Mouse (Mus musculus) heart, postnatal 10 days (tissue): Measurements from ENCODE around the gene Tut7. TPM values are rescaled to one million over a fixed set of nuclear protein-coding genes. Genes with fewer than 3 reads are reported as not detected.
A peak's percentile ranks its signal among the peaks of the same experiment; 100 is the strongest.
"Not testable (repeated sequence)": the region's sequence is repeated elsewhere in the genome, so short reads cannot be mapped to it uniquely, and the experiment has no call there.

Experiments used
- DNase-seq, 2 experiments: peaks; one replicate each; pipeline ENCODE4 v3.0.0; 2021
- intact Hi-C: fragments of 180-260 bp; cut with DNase I; formaldehyde crosslinking; loops from one replicate; pipeline ENCODE4 v1.15.1; 2025
- total RNA-seq, 2 experiments: library from RNA; stranded (reverse); gene quantifications; 2 replicates each; pipeline ENCODE4 v1.2.3; 2021

The Tut7 gene
- total RNA-seq, 2 experiments from 2014 or later = 51.2 to 53.3 TPM

DNA sequence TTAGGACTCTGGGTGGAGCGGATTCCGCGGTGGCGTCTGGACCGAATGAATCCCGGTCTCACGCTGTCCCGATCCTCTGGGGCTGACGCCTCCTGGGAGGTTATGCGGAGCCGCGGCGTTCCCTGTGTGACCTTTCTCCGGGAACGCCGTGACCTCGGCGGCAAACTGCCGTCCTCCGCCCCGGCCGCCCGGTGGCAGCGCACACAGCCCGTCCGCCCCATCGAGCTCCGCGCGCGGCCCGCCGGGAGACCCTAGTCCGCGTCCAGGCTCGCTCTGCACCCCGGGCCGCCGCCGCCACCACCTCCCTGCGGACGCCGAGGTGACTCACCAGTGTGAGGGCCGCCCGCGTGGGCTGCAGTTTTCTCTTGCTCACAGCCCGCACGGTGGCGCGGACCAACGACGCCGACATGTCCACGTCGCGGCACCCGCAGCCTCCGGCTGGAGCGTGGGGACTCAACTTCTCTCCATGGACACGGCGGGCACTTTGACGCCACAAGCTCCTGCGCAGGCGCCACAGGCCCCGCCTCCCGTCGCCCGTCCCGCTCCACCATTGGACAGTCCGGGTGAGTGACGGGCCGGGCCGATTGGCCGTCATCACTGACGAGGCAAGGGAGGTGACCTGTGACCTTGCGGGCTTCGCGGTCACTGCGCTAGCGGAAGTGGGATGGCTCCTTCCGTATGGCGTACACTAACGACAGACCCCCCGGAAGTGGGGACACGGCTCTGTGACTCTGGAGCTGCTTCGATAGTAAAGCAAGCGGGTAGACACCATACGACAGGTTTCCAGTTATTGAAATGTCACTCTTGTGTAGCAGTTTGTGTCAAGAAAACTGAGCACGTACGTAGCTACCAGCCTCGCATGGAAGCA lies 53.4 kb downstream of the Tut7 start, which contains the start of gene Isca1:
Gene Isca1 (minus strand): TSS at position 515 of the 868 bp plus-strand sequence.
- intact Hi-C loops = no loop called here
- peak; percentile 99 for DNase-seq

DNA sequence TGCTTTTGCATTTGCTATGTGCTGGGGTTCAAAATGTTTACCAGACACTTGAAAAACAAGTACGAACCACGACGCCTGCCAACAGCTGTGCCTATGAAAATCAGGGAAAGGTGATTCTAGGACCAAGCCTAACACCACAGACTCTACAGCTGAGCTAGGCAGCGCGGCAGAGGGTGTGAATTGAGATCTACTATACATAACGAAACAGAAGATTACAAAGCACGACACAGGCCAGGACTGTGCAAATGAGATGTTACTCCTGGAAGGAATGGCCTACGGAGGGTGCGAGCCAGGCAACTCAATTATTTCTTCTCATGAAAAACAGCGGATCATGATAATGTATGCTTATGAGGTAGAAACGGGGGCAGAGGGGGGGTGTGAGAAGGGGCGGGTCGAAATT lies 54.4 kb downstream of the Tut7 start:
- DNase-seq = peak; percentile 16 to 22
- intact Hi-C loops = no loop called here

DNA sequence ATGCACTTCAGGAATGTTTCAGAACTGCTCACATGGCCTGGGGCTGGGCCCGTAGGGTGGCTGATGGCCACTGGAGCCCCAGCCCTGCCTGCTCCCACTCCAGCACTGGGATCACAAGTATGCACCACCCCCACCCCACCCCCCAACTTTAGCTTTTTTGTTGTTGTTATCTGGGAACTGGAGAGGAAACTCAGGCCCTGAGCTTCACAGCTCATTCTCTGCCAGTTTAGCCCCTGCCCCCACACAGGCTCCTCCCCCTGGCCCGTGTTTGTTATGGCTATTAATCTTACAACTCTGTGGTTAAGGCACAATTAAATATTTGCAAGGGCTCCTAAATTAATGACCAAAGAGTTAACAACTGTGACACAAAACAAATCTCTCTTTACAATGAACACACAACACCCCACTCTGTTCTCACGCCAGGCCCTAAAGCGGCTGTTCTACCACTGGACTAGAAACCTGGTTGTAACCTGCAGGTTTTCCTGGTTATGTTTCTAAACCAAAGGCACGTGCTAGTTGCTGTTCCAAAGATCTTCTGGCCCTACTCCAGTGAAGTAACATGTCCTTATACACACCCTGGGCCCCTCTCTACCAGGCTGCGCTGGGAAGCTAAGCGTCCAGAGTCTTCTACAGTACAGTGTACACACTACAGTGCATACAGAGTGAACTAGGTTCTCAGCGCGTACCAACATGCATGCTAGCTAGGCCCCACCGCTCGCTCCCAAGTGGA lies 56.0 kb downstream of the Tut7 start:
- peak; percentile 35 to 37 for DNase-seq
- intact Hi-C loops = no loop called here

DNA sequence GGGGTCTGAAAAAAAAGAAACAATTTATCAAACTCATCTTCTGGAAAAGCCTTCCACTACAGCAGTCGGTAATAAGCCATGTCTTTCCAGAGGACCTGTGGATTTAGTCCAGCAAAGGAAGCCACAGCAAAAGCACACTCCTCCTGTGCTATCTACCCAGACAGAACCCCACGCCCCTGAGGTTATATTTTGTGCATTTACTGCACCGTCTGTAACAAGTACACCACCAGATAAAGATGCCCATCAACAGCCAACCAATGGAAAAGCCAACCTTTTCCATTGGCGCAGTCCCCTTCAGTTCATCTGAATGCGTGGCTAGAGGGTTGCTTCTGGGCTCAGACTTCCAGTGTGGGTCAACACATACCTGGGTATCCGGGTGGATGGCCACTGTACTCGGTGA lies 60.2 kb downstream of the Tut7 start:
- intact Hi-C loops = no loop called here
- no peak for DNase-seq

DNA sequence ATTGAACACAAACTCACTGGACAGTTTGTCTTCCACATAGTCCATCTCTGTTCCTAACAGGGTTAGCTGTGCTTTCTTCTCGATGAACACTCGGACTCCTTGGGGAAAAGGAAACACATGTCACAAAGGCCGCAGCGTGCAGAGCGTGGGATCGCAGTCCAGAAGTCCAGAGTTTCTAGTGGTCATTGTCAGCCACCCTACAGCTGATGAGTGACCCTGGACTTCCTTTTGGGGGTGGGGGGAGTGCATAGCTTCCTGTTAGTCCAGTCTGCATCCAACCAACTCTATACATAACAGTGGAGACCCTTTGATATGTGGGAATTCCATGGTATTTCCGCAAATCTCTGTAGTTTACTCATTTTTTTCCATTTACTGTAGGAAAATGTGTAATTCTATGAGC lies 66.0 kb downstream of the Tut7 start:
- DNase-seq = peak in 1 of 2 experiments; percentile 19
- intact Hi-C loops = no loop called here

DNA sequence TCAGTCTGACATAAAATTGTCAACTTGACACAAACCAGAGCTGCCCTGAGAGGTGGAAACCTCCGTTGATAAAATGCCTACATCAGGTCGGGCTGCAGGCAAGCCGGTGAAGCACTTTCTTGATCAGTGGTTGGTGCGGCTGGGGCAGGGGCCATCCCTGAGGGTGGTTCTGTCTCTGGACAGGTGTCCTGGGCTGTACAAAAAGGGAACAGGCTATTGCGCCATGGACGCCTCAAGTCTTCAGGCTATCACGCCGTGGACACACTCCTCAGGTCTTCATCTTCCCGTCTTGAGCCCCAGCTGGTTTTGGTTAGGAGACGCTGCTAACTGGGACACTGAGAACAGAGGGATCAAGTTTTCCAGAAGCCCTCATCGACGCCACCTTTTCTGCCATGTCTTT lies 72.6 kb downstream of the Tut7 start:
- intact Hi-C loops = no loop called here
- DNase-seq = no peak

DNA sequence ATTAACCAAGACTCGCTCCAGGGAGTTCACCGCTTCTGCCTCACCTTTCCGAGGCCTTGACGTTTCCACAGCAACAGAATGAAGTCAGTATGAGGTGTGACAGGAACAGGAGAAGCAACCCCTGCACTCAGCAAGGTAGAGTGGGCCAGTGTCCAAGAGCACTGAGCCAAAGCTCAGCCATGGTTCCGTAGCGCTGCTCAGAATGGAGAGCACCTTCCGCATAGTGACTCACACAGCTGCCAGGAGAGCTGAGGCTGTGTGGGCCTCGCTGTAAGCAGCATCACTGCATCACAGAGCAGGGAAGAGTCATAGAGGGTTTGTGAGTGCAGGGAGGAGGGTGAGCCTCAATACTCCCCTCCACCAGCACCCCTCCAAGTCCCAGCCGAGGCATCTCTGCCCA lies 76.2 kb downstream of the Tut7 start, which contains the start of gene 1700014D04Rik:
Gene 1700014D04Rik (minus strand): TSS at position 42 of the 400 bp plus-strand sequence.
- intact Hi-C loops = no loop called here
- DNase-seq = no peak

DNA sequence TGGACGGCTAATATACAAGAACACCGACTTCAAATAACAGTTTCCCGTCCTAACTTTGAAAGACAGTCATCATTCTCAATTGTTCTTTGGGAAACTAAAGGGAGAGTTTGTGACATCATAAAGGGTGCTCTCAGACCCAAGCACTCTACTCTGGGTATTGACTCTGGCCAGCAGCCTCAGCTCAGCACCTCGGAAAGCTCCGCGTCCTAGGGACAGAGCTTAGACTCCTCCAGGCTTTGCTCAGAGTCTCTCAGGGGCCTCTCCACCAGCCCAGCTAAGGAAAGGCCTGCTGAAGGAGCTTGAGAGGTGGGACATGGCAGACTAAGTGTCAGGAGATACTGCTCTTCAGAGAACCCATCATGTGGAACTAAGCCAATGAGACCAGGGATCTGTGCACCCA lies 76.8 kb downstream of the Tut7 start:
- intact Hi-C loops = no loop called here
- no peak for DNase-seq

DNA sequence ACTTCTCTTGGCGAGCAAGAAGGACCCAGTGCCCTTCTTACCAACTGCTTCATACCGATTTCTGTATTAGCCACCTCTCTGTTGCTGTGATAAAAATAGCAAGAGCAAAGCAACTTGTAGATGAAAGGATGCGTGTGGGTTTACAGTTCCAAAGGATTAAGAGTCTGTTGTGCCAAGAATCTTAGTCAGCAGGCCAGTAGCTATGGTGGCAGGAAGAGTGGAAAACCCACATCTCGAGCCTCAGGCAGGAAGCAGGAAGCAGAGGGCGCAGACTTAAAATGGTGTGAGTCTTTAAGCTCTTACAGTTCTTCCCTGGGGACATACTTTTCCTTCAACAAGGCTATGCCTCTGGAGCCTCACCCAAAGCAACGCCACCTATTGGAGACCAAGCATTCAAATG lies 77.5 kb downstream of the Tut7 start:
- DNase-seq = no peak
- intact Hi-C loops = no loop called here

DNA sequence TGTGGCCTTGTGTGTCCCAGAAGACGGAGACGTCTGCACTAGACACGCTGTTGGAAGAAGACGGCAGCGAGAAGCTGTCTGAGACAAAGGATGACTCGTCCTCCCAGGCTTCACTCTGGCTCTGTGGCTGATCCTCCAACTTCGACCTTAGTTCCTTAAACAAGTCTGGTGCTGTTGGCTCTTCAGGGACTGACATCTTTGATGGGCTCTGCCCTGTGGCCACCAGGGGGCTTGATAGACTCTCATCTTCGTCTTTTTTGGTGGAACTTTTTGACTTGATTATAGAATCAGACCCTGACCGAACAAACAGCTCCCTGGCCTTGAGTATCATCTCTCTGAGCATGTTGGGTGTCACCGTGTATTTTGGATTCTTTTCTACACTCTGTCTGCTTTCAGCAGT lies 81.2 kb downstream of the Tut7 start:
- peak in 1 of 2 experiments; percentile 49 for DNase-seq
- intact Hi-C loops = no loop called here

DNA sequence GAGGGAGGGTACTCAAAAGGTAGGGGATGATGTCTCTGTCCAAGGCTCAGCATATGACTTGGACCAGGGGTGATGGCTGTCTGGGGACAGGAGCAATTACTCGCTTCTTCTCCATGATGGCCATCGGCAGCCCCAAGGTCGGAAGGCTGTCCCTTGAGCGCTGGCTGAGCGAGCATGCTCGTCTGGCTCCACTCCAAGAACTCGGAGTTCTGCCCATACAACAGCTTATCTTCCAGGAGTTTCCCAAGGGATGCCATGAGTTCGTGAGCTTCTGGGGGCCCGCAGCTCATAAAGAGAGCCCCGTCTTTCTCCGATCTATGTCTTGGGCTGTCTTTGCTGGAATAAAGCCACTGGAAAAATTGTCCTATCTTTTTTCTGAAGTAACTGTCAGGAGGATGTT lies 81.9 kb downstream of the Tut7 start:
- DNase-seq = peak; percentile 59 to 69
- intact Hi-C loops = no loop called here

DNA sequence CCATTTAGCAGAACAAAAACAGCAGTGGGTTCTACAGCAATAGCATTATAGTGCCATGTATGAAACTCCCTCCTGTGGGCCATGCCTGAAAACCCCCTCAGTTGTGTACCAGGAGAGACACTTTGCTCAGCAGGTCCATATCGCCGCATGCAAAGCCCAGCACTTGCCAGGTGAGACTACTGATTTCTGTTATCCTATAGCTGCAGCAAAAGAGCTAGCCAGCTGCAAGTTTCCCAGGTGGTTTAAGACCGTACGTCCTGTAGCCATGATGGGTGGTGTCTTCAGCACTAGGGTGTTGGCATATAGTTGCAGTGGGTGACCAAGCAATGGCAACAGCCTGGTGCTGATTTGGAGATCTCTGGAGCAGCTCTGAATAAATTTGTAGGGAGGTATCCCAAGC lies 83.5 kb downstream of the Tut7 start:
- intact Hi-C loops = no loop called here
- DNase-seq = no peak

DNA sequence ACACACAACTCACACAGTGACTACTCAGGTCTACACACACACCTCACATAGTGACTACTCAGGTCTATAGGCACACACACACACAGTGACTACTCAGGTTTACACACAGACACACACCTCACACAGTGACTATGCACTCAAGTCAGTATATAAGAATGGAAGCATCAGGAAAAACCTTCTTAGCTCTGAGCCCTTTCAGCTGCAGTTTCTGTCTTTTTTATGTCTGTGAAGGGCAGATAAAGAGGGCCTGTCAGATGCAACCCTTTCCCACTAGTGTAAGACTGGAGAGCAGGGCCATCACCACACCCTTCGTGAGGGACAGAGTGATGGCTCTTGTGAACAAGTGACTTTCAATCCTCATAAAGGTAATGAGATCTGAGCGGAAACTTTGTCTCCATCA lies 84.5 kb downstream of the Tut7 start:
- intact Hi-C loops = no loop called here
- no peak for DNase-seq

DNA sequence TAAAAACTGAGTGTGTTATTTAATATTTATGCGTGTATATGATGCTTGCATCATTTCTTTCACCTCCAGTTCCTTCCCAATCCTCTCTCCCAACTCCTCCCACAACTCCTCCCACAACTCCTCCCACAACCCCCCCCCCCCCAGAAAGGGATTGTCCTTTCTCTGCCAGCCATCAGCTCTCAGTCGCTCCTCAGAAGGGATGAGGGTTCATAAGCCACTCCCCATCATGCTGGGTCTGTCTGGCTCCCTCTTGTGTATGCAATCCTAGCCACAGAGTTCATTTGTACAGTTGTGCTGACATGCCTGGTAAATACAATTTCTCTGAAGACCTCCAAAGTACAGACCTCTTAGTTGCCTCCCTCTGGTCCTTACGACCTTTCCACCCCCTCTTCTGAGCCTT lies 87.8 kb downstream of the Tut7 start:
- no peak for DNase-seq
- intact Hi-C loops = no loop called here

DNA sequence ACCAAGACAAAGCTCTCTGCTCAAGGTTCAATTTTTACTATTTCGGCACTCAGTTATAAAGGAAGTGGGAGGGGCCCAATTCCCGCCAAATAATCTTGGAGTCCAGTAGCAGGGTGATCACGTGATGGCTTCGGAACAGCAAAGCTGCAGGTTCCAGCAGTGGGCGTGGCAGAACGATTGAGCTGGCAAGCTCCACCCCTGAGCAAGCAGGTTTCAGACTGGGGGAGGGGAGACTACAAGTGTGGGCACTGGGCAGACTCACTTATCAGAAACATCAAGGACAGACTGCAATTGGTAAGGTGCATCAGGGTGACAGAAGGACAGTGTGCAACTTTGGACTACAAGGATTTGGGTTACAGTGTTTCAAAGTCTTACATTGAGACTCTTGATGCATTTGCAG lies 88.6 kb downstream of the Tut7 start:
- DNase-seq, intact Hi-C loops: not testable (repeated sequence)

DNA sequence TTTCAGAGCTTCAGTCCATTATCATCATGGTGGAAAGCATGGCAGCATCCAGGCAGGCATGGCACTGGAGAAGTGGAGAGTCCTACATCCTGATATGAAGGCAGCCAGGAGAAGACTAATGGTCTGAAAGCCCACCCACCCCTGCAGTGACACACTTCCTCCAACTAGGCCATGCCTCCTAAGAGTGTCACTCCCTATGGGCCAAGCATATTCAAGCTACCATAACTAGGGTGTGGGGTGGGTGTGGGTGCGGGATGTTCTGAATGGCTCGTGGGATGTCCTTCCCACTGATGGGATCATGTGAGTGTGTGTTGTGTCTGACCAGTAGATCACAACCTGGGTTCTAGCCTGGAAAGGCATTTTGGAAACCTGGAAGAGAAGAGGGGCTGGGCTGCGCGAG lies 89.0 kb downstream of the Tut7 start:
- no peak for DNase-seq
- intact Hi-C loops = no loop called here

DNA sequence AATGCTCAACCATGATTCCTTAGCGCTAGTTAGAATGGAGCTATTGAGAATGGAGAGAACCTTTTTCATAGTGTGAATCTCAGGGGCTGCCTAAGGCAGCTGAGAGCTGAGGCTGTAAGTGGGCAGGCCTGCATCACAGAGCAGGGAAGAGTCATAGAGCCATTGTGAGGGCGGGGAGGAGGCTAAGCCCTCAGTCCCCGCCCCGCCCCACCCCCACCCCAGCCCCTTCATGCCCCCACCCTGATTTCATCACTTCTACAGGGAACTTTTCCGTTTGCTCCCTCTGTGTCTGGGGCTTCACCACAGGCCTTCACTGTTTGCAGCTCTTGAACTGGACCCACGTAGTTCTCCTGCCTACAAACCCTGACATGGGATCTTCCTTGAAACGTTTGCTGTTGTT lies 91.3 kb downstream of the Tut7 start, which contains the start of gene Spata31d1d:
Gene Spata31d1d (minus strand): TSS at position 101 of the 400 bp plus-strand sequence.
- no peak for DNase-seq
- intact Hi-C loops = no loop called here

DNA sequence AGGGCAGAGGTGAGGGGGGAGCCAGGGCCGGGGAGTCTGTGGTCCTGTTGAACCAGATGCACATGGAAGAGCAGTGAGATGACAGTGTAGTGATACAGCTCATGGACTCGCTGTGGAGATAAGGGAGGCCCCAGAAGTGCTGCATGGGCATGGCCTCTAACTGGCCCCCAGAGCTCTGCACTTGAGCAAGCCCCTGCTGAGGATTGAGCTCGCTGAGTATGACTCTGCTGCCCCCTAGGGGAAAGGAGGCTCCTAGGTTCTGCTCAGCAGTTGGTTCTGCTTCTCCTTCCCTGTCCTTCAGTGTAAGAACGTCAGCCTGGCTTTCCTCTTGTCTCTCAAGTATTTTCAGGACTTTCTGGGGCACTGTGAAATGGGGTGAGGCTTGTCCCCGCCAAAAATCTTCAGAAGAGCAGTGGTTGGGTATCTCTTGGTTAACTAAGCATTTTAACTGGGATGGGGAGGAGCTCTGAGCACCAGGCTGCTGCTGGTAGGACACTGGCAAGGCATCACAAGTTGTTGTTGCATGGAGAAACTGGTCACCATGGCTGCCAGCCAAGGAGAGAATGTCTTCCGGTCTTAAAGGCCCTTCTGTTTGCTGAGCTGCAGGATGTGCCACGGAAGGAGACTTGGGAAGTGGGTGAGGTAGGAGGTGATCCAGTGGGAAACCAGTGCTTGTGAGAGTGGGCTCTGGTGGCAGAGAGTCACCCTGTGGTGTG lies 94.4 kb downstream of the Tut7 start:
- peak; percentile 89 to 92 for DNase-seq
- intact Hi-C loops = loop anchor here (2.0 to 5.0 kb wide), 4 partner anchors 101 to 1091 kb away; no protein-coding TSS in a partner anchor

DNA sequence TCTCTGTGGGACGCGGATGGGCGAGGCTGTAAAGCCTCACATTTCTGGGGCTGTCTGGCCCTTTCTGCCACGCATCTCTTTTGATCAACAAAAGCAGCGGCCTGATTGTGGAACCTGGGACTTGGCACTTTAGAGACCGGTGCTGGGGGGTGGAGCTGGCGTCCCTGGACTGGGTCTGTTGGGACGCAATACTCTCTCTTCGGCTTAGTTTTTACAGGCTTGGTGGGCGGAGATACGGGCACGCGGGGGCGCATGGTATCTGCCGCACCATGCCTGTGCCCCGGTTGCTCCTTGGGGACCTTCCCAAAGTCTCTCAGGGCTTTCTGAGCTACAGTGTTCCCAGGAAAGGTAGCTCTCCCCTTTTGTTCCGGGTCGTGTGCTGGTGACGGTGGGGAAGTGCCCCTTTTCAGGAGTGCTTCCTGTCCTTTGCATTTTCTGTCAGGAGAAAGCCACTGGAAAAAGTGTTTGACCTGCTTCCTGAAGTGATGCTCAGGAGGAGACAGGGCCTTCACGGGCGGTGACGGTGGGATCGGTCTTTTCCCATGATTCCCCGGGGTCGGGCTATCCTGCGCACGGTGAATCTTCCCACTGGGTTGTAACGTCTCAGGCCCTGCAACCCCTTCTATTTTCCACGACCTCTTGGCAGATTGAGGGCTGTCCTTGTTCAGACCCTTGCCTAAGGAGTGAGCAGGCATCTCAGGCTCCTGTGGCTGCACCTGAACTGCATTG lies 96.6 kb downstream of the Tut7 start:
- intact Hi-C loops = loop anchor here (5.0 kb wide), 3 partner anchors 99 to 1089 kb away; no protein-coding TSS in a partner anchor
- DNase-seq = no peak

DNA sequence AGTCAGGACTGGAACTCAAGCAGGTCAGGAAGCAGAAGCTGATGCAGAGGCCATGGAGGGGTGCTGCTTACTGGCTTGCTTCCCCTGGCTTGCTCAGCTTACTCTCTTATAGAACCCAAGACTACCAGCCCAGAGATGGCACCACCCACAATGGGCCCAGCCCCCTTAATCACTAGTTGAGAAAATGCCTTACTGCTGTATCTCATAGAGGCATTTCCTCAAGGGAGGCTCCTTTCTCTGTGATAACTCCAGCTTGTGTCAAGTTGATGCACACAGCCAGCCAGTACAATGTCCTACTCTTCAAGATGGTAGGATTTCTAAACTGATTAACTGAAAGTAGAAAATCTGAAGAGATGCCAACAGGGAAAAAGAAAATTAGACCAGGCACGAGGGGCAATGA lies 100.9 kb downstream of the Tut7 start:
- DNase-seq = not testable (repeated sequence)
- intact Hi-C loops = loop anchor here (5.0 kb wide), 1 partner anchor 75 kb away; no protein-coding TSS in a partner anchor
